ENCODE assay signal across 9 mouse cellular contexts in genomic region chr8:84291688-84292087, GRCm38 (mm10). TPM values are rescaled to one million over a fixed set of nuclear protein-coding genes. Genes with fewer than 3 reads are reported as not detected.
A peak's percentile ranks its signal among the peaks of the same experiment; 100 is the strongest.
DNase-seq lines count a peak whose midpoint lies in the region; TF ChIP-seq lines count a peak whose summit lies in the region.
"Had no signal": no experiment of that assay in that cellular context is flagged by ENCODE, and none has a peak within 500 bp of the region (broad histone marks: within the 10 kb centered on the region; RNA-seq: fewer than 3 reads in every experiment).

No protein-coding gene starts in this region.

- no peak for TF ChIP-seq POLR2A in bone marrow macrophage, adult 2 months (IDR thresholded peaks at IDR 0.05; ENCODE audit: borderline replicate concordance, low read depth, low read length)

- no peaks in the 10 kb centered on the region for H3K9me3 ChIP-seq in embryonic facial prominence, embryonic 10.5 days
- H3K9me3 ChIP-seq: embryonic facial prominence, embryonic 13.5 days had no signal

- H3K27me3 ChIP-seq in embryonic facial prominence, embryonic 10.5 days (replicated peaks; ENCODE audit: low read depth, poor library complexity, severe bottlenecking): no peaks in the 10 kb centered on the region

- no peaks in the 10 kb centered on the region for H3K4me1 ChIP-seq in bone marrow macrophage, adult 2 months (ENCODE audit: control insufficient read depth, insufficient read depth, low read length)
- no peaks in the 10 kb centered on the region for H3K4me1 ChIP-seq in embryonic facial prominence, embryonic 10.5 days
- H3K4me1 ChIP-seq: embryonic facial prominence, embryonic 13.5 days had no signal

- intact Hi-C loops in left cerebral cortex, postnatal 4 days (cut with DNase I): loop anchor here (2.0 to 10.0 kb wide), 2 partner anchors 65 to 263 kb away; no protein-coding TSS in a partner anchor

- no peaks in the 10 kb centered on the region for H3K36me3 ChIP-seq in embryonic facial prominence, embryonic 10.5 days (replicated peaks)
- H3K36me3 ChIP-seq: embryonic facial prominence, embryonic 13.5 days had no signal

- no peak overlapping the region for H3K4me3 ChIP-seq in bone marrow macrophage, adult 2 months (ENCODE audit: insufficient read depth, low read length)
- H3K4me3 ChIP-seq in embryonic facial prominence, embryonic 10.5 days: no peak overlapping the region
- H3K4me3 ChIP-seq: embryonic facial prominence, embryonic 13.5 days had no signal

- peak; percentile 99 for TF ChIP-seq CTCF in bone marrow macrophage, adult 2 months (IDR thresholded peaks at IDR 0.05; ENCODE audit: low read depth, low read length)

- peak; percentile 33 for DNase-seq in gastrocnemius, adult 18-20 months (ENCODE audit: low spot score)
- no peak for DNase-seq in gastrocnemius, adult 8-10 months (ENCODE audit: low spot score in 2 of 2)
- peak; percentile 46 for DNase-seq in ovary, postnatal 36 days (ENCODE audit: low spot score)
- no peak for DNase-seq in ovary, adult 18-20 months (ENCODE audit: low spot score)
- DNase-seq in embryonic facial prominence, embryonic 10.5 days (ENCODE audit: low spot score): peak; percentile 52
- DNase-seq in left cerebral cortex, postnatal 4 days: peak; percentile 71
- DNase-seq in right cerebral cortex, postnatal 4 days: peak; percentile 85

- H3K27ac ChIP-seq in bone marrow macrophage, adult 2 months (ENCODE audit: insufficient read depth, low read depth, low read length): no peak overlapping the region
- H3K27ac ChIP-seq in embryonic facial prominence, embryonic 10.5 days (replicated peaks): no peak overlapping the region
- H3K27ac ChIP-seq: embryonic facial prominence, embryonic 13.5 days had no signal

- 25% methylated on average over 8 of the region's 8 CpGs for WGBS in embryonic facial prominence, embryonic 10.5 days

RNA-seq across cellular contexts. Expression of gene Ccdc130, which starts 21.5 kb away (rescaled TPM):
- 1 to 10 TPM; 7.3 to 9.4 TPM for total RNA-seq in gastrocnemius, adult 18-20 months (2021)
- total RNA-seq in gastrocnemius, adult 8-10 months (2022): 1 to 10 TPM; 4.7 to 8.2 (median 5.8) TPM
- polyA plus RNA-seq in bone marrow macrophage, adult 2 months (2012; ENCODE audit: insufficient read depth, insufficient read length, missing spikeins): 22.8 and 27.3 TPM in 2 replicates
- polyA plus RNA-seq in embryonic facial prominence, embryonic 10.5 days (2016; fragmentation: Nextera tagmentation; extraction: Ambion mirVana): 21.9 and 24.6 TPM in 2 replicates
- total RNA-seq in left cerebral cortex, postnatal 4 days (2021): 10 to 100 TPM; 19.7 to 23.5 TPM

RNA-seq across cellular contexts. Expression of gene Mri1, which starts 34.6 kb away (rescaled TPM):
- total RNA-seq in gastrocnemius, adult 18-20 months (2021): 10 to 100 TPM; 13.8 to 19.7 TPM
- total RNA-seq in gastrocnemius, adult 8-10 months (2022): 10 to 100 TPM; 13.3 to 18.8 (median 16.4) TPM
- 10.0 and 11.6 TPM in 2 replicates for polyA plus RNA-seq in bone marrow macrophage, adult 2 months (2012; ENCODE audit: insufficient read depth, insufficient read length, missing spikeins)
- polyA plus RNA-seq in embryonic facial prominence, embryonic 10.5 days (2016; fragmentation: Nextera tagmentation; extraction: Ambion mirVana): 64.0 and 64.2 TPM in 2 replicates
- total RNA-seq in left cerebral cortex, postnatal 4 days (2021): 10 to 100 TPM; 25.1 to 26.4 TPM

RNA-seq across cellular contexts. Expression of gene D8Ertd738e, which starts 42.2 kb away (rescaled TPM):
- total RNA-seq in gastrocnemius, adult 18-20 months (2021): 100 to 1,000 TPM; 185 to 187 TPM
- total RNA-seq in gastrocnemius, adult 8-10 months (2022): 100 to 1,000 TPM; 142 to 179 (median 152) TPM
- polyA plus RNA-seq in bone marrow macrophage, adult 2 months (2012; ENCODE audit: insufficient read depth, insufficient read length, missing spikeins): 164 and 172 TPM in 2 replicates
- 409 and 427 TPM in 2 replicates for polyA plus RNA-seq in embryonic facial prominence, embryonic 10.5 days (2016; fragmentation: Nextera tagmentation; extraction: Ambion mirVana)
- 100 to 1,000 TPM; 105 to 120 TPM for total RNA-seq in left cerebral cortex, postnatal 4 days (2021)

RNA-seq across cellular contexts. Expression of gene Zswim4, which starts 54.8 kb away (rescaled TPM):
- 1 to 10 TPM; 6.6 to 7.2 TPM for total RNA-seq in gastrocnemius, adult 18-20 months (2021)
- total RNA-seq in gastrocnemius, adult 8-10 months (2022): 1 to 10 TPM; 6.8 to 7.9 (median 7.0) TPM
- polyA plus RNA-seq in bone marrow macrophage, adult 2 months (2012; ENCODE audit: insufficient read depth, insufficient read length, missing spikeins): 9.4 and 10.9 TPM in 2 replicates
- 37.2 and 41.7 TPM in 2 replicates for polyA plus RNA-seq in embryonic facial prominence, embryonic 10.5 days (2016; fragmentation: Nextera tagmentation; extraction: Ambion mirVana)
- total RNA-seq in left cerebral cortex, postnatal 4 days (2021): 10 to 100 TPM; 22.9 to 23.3 TPM

Comparison
In these comparisons a context has a peak if more than half of its experiments do, and no peak if none do; other contexts are left out.
1. DNase-seq: peak in gastrocnemius, adult 18-20 months (single experiment), ovary, postnatal 36 days (single experiment), embryonic facial prominence, embryonic 10.5 days (single experiment), left cerebral cortex, postnatal 4 days (single experiment) and right cerebral cortex, postnatal 4 days (single experiment); none in gastrocnemius, adult 8-10 months (0 of 2) and ovary, adult 18-20 months (single experiment).